Mouse (Mus musculus): ENCODE data around the gene Srrd.
"Not testable (repeated sequence)": the region's sequence is repeated elsewhere in the genome, so short reads cannot be mapped to it uniquely, and the experiment has no call there.

Srrd gene

GRCm38 (mm10) chr5:112319343-112319742 is 23.5 kb downstream of the Srrd start:
- DNase-seq (ENCODE audit: low spot score in 2 of 2): not testable (repeated sequence)

GRCm38 (mm10) chr5:112317328-112317727 is 25.5 kb downstream of the Srrd start:
- no peak for DNase-seq (ENCODE audit: low spot score in 2 of 2)

- DNase-seq (ENCODE audit: low spot score in 2 of 2): no peak
Observed at GRCm38 (mm10) chr5:112316468-112316867, 26.4 kb downstream of the Srrd start.

DNA sequence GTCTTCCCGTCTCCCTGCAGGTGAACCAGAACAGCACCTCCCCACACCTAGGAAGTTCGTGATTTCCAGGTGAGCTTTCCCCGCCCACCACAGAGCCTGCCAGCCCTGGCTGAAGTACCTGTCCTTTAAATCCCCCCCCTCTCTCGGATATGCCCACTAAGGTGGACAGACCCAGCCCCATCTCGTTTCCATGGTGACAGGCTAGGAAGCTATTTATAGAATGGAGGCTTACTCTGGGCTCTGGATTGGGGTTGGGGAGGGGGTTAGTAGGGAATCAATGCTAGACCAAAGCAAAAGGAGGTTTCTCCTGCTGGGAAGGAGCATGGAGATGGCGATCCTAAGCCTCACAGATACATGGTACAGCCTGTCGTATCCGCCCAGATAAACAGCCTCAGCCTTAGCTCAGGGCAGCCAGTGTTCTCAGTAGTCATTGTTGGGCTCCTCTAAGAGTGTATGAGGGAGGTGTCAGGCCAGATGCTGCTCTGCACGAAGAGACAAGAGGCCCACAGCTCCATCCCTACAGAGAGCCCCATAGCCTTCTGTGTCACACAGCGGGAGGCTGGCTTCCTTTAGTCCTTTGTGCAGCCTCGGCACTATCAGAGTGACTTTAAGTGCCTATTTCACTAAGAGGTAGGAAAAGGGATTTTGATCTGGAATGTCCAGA is 29.5 kb downstream of the Srrd start:
- DNase-seq (ENCODE audit: low spot score in 2 of 2): no peak

DNA sequence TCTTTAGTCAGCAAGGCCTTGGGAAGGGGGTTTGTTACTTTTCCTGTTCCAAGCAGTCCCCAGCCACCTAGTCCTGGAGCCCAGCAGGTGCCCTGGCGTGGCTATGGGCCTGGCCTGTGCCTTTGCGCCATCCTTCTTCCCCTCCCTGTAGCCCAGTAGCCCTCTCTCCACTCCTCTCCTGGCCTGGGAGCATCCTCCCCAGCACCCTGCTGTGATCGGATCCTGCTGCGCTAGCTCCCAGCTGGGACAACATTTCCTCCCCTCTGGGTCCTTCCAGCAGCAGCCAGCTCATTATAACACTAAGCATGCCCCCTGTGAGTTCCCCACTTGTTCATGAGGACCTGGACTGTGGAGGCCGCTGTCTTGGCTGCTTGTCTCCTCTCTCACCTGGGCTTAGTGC is 37.0 kb downstream of the Srrd start:
- no peak for DNase-seq (ENCODE audit: low spot score in 2 of 2)

DNA sequence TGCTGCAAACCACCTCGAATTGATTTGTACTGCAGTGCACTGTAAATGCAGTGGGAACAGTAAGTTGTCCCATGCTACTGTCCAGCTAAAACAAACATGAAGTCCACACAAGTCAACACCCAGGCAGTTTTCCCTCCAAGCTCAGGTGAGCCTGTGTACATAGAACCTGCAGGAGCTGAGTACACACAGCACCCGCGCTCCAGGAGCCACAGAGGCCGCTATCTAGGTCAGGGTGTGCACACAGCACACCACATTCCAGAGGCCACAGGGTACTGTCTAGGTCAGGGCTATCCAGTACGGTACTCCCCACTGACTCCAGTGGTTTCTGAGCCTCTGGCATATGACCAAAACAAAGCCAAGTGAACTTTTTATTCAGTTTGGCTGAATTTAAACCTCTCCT is 40.5 kb downstream of the Srrd start:
- DNase-seq (ENCODE audit: low spot score in 2 of 2): no peak

DNA sequence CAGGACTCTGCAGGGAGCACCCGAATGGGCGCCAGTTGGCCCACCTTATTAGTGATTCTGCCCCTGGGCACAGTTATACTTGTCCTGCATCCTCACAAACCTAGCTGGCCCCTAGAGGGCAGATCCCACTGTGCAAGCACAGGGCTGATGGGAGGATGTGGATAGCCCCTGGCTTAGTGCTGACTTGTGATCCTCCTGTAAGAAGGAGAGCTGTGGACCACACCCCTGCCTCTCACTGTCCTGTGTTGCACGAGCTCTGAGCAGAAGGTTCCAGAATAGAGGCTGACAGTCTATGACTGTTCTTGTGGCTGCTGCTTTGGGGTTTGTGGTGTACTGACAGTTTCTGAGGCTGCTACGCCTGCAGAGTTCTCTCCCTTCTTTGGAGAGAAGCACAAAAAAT is 41.1 kb downstream of the Srrd start:
- no peak for DNase-seq (ENCODE audit: low spot score in 2 of 2)

DNA sequence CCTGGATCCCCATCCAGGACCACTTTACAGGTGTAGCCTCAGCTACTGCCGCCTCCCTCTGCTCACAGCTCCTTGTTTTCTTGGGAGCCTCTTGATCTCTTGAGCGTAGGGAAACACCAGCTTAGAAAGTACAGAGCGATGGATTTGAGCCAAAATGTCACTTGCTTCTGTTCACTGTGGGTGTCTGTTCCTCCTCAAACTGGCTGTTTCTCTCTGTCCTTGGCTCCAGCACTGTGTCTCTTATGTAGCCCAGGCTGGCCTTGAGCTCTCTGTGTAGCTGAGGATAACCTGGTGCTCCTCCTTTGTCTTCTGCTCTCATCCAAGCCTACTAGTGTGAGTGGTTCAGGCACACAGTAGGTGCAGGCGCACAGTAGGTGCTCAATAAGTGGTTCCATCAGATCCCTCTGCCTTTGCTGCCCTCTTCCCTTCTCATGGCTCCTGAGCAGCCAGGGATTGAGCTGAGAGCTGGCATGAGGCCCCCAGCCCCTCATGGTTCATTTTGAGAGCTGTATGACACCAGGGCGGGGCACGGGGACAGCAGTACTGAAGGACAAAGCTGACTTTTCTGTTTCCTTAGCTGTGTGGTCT is 42.0 kb downstream of the Srrd start:
- DNase-seq (ENCODE audit: low spot score in 2 of 2): no peak

- no peak for DNase-seq (ENCODE audit: low spot score in 2 of 2)
Observed at GRCm38 (mm10) chr5:112300112-112300511, 42.7 kb downstream of the Srrd start.

- no peak for DNase-seq (ENCODE audit: low spot score in 2 of 2)
Observed at GRCm38 (mm10) chr5:112299399-112299798, 43.4 kb downstream of the Srrd start.

- DNase-seq (ENCODE audit: low spot score in 2 of 2): no peak
Observed at GRCm38 (mm10) chr5:112298226-112298988, 44.4 kb downstream of the Srrd start.

GRCm38 (mm10) chr5:112297257-112297656 is 45.6 kb downstream of the Srrd start:
- no peak for DNase-seq (ENCODE audit: low spot score in 2 of 2)

DNA sequence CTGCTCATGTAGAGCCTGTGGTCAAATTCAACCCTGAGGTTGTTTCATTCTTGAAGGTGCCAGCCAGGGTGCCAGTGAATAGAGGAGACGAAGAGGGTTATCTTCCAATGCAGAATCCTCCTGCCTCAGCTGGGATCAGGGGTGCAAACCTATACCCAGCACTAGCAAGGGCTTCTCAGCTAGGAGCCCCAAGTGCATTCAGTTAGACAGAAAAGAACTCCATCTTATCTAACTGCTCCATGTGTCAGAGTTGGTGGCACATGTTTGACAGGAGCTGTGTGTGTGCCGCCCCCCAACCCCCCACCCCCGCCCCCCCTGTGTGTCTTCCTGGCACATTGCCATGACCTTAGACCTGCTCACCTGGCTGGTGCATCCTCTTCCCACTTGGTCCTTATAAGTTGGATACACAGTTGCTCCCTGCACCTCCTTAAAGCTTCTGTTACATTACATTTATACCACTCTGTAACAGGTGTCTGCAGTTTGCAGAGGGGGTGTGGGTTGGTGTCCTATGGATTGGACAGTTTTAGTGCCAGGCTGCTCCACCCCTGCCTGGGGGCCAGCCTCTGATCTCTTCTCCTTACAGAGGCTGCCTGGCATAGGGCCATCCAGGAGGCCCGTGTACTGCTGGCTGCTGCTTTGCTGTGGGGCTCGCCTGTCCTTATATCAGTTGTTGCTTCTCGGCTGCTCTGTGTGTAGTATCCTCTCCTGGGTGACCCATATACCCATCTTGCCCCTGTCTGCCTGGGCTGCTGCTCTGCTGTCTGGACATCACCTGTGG is 46.2 kb downstream of the Srrd start:
- no peak for DNase-seq (ENCODE audit: low spot score in 2 of 2)

DNA sequence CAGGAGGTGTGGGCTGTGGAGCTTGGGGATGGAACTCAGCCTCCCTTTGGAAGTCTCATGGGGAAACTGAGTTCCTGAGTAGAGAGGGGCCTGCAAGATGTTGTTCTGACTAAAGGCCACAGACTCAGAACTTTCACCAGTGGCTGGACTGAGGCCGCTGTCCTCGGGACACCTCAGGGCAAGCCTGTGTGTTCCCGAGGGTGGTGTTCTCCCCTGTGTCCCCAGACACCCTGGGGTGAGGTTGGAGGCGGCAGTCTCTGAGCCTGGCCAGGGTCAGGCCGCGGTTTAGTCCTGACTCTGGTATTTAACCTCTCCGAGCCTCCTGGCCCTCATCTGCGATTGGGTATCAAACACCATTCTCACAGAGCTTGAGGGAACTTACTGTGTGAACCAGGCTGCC is 47.3 kb downstream of the Srrd start:
- DNase-seq (ENCODE audit: low spot score in 2 of 2): no peak

DNA sequence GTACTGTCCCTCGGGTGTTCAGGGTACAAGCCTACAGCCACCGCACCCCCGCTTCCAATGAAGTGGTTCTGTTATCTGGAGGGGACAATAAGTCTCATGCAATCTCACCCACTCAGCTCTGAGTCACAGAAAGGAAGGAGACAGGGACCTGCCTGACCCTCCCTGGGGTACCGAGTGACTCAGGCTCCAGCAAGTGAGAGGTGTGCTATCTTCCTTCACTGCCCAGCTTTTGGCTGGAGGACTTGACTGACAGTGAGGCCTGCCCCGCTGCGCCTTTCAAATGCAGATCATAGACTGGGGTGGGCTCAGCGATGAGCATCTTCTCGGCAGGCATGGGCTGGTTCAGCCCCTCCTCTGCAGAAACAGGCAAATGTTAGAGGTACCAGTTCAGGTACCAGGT is 47.7 kb downstream of the Srrd start:
- DNase-seq (ENCODE audit: low spot score in 2 of 2): no peak

GRCm38 (mm10) chr5:112294696-112295095 is 48.1 kb downstream of the Srrd start:
- DNase-seq (ENCODE audit: low spot score in 2 of 2): no peak

DNA sequence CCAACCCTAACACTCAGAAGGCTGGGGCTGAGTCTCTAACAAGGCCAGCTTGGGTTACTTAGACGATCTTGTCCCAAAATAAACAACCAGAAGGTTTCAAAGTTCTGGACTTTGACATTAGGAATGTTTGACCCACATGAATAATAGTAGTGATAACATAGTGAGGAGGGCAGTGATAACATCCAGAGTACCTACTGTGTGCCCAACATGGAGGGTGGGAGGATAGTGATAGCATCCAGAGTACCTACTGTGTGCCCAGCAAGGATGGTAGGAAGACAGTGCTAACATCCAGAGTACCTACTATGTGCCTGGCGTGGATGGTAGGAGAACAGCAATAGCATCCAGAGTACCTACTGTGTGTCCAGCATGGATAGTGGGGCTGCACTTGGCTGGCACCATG is 49.0 kb downstream of the Srrd start:
- DNase-seq (ENCODE audit: low spot score in 2 of 2): no peak

DNA sequence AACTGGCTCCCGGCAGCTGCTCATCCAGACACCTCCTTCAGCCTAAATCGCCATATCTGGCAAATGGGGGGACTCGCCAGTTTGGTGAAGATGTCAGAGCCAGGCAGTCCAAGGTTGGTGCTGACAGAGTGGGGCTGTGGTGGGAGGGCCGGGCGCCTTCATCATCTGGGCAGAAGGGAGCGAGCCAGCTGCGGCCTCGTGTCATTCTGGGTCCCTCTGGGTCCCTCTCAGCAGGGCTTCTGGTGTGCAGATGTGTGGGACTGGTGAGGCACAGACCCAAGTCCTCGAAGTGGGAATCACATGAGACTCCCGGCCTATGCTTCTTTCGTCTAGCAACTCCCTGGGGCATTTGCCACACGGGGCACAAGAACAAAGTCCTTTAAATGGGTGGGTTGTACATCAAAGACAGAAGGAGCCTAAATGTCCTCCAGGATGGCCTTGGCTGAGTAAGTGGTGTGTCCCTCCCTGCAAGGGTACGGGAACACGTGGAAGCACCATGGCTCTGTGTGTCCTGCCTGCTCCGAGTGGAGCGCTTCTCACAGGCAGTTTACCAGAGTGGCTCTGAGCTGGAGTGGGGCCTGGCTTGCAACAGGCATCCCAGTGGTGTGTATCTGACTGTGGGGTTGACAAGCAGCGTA is 50.4 kb downstream of the Srrd start:
- no peak for DNase-seq (ENCODE audit: low spot score in 2 of 2)

DNA sequence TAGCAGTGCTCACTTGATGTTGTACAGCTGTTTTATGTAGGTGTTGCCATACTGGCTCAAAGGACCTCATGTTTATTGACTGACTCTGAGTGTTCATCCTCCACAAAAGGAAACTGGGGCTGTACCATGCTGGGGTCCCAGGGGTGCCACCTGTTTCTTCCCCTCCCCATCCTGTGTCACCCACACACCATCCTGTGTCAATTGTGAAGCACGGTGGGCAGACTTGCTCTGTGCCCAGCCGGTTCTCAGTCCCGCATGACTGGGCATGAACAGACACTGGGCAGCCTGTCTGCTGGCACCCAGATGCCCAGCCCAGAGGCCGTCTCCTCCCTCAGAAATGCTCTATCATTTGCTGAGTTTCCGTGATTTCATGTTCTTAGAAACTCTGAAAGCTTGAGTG is 51.0 kb downstream of the Srrd start:
- DNase-seq (ENCODE audit: low spot score in 2 of 2): no peak

DNA sequence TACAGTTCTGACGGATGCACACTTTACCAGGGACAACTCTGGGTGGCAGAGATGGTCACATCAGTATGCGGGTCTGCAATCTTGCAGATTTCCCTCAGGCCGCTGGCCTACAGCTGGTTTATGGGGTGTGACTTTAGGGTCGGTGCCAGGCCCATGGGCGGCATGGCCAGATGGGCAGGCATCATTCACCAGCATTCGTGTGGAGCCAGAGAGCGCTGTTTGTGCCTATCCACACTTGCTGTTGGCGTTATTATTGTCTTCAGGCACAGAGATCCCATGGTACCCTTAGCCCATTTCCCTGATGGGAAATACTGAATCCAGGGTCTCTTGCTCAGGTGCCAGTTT is 52.3 kb downstream of the Srrd start:
- no peak for DNase-seq (ENCODE audit: low spot score in 2 of 2)

DNA sequence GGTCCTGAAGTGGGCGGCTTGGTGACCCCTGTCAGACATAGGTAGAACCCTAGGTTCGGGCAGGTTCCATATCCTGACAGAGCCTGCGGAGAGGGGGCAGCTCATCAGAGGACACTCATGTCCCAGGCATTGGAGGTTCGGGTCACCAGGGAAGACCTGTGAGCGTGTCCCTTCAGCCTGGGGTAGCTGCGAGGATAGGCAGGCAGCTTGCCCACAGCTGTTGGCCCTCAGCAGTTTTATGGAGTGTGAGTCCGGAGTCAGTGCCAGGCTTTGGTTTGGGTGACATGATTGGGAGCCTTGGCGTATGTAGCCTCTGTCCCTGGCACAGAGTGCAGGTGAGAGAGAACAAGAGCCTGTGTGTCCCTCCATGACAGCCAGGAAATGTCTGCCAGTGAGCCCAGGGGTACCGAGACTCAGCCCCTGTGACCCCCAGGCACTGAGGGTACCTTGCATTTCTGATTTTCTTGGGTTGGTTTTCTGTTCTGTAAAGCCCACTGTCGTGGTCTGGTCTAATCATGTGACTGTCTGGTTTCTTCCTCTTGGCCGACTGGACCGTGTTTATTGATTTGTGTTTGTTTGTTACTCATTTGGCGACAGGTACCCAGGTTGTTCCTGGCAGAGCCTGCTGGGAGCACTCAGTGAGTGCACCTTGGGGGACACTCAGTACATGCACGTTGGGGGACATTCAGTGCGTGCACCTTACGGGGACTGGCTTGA is 52.9 kb downstream of the Srrd start:
- DNase-seq (ENCODE audit: low spot score in 2 of 2): no peak
